Mouse (Mus musculus): ENCODE results near the gene Sept11. TPM values are rescaled to one million over a fixed set of nuclear protein-coding genes. Genes with fewer than 3 reads are reported as not detected.

Gene Sept11
- total RNA-seq, 2 experiments from 2014 or later: 101 to 111 TPM

- no peak for DNase-seq
- intact Hi-C loops (cut with DNase I; ENCODE audit: low total_unique reads): no loop called here
Measured at GRCm38 (mm10) chr5:93124031-93124826, 31.0 kb downstream of the Sept11 start.

GRCm38 (mm10) chr5:93125325-93125724 is 32.1 kb downstream of the Sept11 start:
- intact Hi-C loops (cut with DNase I; ENCODE audit: low total_unique reads): no loop called here
- DNase-seq: no peak

GRCm38 (mm10) chr5:93126222-93126929 is 33.1 kb downstream of the Sept11 start:
- no peak for DNase-seq
- intact Hi-C loops (cut with DNase I; ENCODE audit: low total_unique reads): no loop called here

- DNase-seq: no peak
Measured at GRCm38 (mm10) chr5:93126930-93127562, 33.8 kb downstream of the Sept11 start.

GRCm38 (mm10) chr5:93127722-93128121 is 34.5 kb downstream of the Sept11 start:
- intact Hi-C loops (cut with DNase I; ENCODE audit: low total_unique reads): no loop called here
- DNase-seq: peak; percentile 45

More at GRCm38 (mm10) chr5:93126930-93127562, 33.8 kb downstream of the Sept11 start:
- intact Hi-C loops (cut with DNase I; ENCODE audit: low total_unique reads): no loop called here

DNA sequence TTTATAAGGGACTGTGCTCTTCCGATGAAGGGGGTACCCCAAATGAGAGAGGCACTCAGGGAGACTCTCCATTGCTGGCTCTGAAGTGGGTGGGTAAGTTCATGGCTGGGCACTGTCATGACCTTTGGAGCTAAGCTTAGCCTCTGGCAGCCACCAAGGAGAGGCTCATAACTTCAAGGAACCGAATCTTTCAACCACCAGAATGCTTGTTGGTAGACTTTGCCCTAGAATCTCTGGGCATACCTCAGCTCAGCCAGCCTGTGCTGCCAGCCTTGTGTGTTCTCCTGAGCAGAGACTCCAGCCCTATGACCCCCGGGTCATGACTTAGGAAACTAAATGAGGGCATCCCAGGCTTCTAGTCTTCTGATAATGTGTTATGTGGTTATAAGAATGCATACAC is 35.5 kb downstream of the Sept11 start:
- no peak for DNase-seq
- intact Hi-C loops (cut with DNase I; ENCODE audit: low total_unique reads): no loop called here

GRCm38 (mm10) chr5:93129953-93130352 is 36.7 kb downstream of the Sept11 start:
- no peak for DNase-seq
- intact Hi-C loops (cut with DNase I; ENCODE audit: low total_unique reads): no loop called here

DNA sequence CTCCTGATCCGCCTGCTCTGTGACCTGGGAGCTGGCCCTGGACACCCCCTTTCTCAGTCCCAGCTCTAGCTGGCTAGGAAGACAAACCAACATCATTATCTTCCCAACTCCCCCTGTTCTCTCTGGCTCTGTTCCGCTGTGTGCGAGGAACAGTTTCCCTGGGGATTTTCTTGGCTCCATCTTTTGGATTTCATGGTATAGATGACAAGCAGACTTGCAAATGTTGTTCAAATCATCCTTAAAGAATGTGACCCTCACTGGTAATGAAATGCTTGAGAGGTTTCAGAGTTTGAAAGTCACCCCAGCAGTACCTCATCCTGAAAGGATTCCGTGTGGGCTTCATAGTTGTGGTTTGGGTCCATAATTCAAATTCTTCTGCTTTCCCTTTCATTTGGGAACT is 38.2 kb downstream of the Sept11 start:
- intact Hi-C loops (cut with DNase I; ENCODE audit: low total_unique reads): no loop called here
- no peak for DNase-seq

GRCm38 (mm10) chr5:93133445-93134244 is 40.4 kb downstream of the Sept11 start:
- intact Hi-C loops (cut with DNase I; ENCODE audit: low total_unique reads): no loop called here

DNA sequence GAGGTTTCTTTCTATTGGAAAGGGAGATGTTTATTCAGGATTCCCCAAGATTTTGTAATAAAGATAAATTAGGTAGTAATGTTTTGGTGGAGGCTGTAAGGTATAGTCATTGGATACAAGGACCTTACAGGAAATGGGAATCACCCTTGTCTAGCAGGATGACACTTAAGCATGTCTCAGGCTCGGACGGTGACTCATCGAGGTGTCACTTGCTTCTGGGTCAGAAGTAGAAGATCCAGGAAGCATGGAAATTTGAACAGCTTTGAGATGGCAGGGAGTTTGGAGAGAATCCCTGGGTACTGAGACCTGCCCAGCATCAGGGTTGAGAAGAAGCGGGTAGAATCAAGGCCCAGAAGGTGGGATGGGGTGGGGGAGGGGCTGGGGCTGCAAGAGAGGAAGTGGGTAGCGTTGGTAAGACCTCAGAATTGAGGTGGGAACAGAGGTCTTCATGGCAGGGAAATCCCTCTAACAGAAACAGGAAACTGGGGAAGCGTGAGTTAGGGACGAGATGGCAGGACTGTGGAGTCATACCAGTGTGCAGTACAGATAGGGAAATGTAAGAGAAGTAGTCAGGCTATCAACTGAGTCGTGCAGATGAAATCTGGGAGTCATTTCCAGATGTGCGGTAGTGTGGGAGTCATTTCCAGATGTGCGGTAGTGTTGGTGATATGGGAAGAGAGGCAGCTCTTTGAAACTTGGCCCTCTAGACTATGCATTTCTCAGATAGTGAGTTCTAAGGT is 42.3 kb downstream of the Sept11 start:
- DNase-seq: no peak
- intact Hi-C loops (cut with DNase I; ENCODE audit: low total_unique reads): no loop called here

More at GRCm38 (mm10) chr5:93133445-93134244, 40.4 kb downstream of the Sept11 start:
- no peak for DNase-seq

- intact Hi-C loops (cut with DNase I; ENCODE audit: low total_unique reads): no loop called here
- peak; percentile 43 for DNase-seq
Measured at GRCm38 (mm10) chr5:93136956-93137586, 43.8 kb downstream of the Sept11 start.

DNA sequence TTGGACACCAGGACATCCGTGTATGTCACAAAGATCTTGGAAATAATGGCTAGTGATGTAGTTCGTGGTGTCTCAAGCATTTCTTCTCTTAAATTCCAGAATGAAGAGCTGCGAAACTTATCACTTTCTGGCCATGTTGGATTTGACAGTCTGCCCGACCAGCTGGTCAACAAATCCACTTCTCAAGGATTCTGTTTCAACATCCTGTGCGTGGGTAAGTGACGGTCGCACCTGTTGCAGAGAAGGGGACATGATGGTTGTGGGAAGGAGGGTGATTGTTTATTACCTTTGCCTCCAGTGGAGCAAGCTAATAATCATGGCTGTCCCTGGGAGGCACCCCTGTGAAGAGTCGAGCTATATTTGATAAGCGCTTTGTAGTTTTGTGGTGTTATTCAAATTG is 46.1 kb downstream of the Sept11 start:
- DNase-seq: no peak
- intact Hi-C loops (cut with DNase I; ENCODE audit: low total_unique reads): no loop called here

- intact Hi-C loops (cut with DNase I; ENCODE audit: low total_unique reads): no loop called here
- peak; percentile 32 for DNase-seq
Measured at GRCm38 (mm10) chr5:93140747-93141146, 47.5 kb downstream of the Sept11 start.

DNA sequence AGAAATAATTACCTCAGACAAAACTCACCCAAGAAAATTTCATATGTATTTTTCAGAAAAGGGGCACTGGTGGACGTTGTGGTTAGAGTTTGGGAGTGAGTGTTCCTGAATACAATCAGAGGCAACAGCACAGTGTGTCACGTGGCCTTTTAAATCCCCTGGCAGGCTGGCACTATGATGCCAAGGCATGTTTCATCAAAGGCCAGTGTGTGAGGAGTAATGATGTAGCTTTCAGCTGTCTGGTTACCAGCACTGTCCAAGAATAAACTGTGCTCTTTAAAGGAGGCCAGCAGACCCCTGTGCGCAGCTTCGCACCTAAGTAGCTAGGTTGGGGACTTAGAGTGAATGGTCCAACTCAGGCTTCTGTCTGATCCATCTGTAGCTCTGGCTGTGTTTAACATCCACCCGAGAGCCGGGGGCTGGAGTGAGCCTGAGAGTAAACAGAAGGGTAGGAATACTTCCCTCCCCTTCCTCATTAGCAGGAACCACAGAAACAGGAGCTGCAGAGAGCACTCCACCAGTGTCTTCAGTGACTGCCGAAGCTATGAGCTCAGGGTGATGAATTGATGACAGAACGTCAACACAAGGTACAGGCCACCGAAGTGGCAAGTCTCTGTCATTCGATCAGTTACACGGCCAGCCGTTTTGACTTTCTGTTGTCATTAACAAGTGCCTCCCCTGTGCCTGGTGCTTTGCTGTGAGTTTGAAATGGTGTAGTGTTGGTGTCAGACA is 50.3 kb downstream of the Sept11 start:
- DNase-seq: no peak
- intact Hi-C loops (cut with DNase I; ENCODE audit: low total_unique reads): no loop called here

- intact Hi-C loops (cut with DNase I; ENCODE audit: low total_unique reads): no loop called here
- no peak for DNase-seq
Measured at GRCm38 (mm10) chr5:93144874-93145273, 51.6 kb downstream of the Sept11 start.

GRCm38 (mm10) chr5:93145504-93145903 is 52.3 kb downstream of the Sept11 start:
- intact Hi-C loops (cut with DNase I; ENCODE audit: low total_unique reads): no loop called here
- no peak for DNase-seq

DNA sequence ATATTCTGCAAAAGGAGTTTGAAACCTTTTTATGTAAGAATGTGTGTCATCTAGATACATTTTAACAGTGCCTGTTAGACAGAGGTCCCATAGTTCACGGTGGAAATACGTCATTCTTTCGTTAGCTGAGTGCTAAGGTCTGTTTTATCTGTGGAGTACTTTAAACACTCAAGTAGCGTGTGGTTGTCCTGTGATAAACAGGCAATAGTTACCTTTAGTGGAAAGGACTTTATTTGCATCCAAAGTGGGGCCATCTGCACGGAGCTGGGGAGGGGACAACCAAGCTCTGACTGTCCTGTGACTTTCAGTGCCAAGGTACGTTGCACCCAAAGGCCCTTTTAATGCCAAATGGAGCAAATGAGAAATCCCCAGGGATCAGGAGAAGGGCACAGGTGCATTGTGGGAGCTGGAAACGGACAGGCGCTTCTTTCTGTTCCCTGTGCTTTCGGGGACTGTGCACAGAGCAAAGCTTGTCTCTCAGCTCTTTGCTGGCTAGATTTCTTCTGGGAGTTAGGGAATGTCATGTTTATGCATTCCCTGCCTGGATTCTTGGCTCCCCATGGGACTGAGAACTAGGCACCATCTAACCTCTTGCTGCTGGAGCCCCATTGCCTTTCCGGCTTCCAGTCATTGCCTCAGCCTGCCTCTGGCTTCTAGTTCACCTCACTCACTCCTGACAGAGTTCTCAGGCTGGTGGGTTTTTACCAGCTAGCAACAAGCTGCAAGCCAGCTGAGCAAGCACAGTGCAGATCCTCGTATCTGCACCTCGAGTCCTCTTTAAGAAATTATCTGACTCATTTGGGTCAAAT is 56.9 kb downstream of the Sept11 start:
- intact Hi-C loops (cut with DNase I; ENCODE audit: low total_unique reads): no loop called here
- no peak for DNase-seq

Measured in gastrocnemius, postnatal 14 days (tissue).